Mouse (Mus musculus): ENCODE results near the gene Rprm. TPM values are rescaled to one million over a fixed set of nuclear protein-coding genes. Genes with fewer than 3 reads are reported as not detected.

The Rprm gene
- polyA plus RNA-seq, 1 experiment from 2014 or later = 6.3 TPM

GRCm38 (mm10) chr2:54083861-54084736, 1.3 kb downstream of the Rprm start:
- 4% methylated on average over 29 of the region's 29 CpGs for WGBS
- Histone ChIP-seq H3K4me3 (ENCODE audit: low read length) (peak overlapping the region; percentile 56), H3K4me1 (ENCODE audit: control insufficient read depth, insufficient read depth, low read length) (peaks cover 13% of the 10 kb centered on the region; the same call in 1 of the 2 replicates), H3K27ac (ENCODE audit: low read length) (no peak overlapping the region), H3K9ac (ENCODE audit: low read depth, low read length) (peak overlapping the region; percentile 58; the same call in 1 of the 2 replicates), H3K36me3 (ENCODE audit: control insufficient read depth, insufficient read depth, low read length) (no peaks in the 10 kb centered on the region), H3K4me2 (ENCODE audit: low read depth, low read length) (peak overlapping the region; percentile 93), H3K9me3 (ENCODE audit: control insufficient read depth, low read length) (no peaks in the 10 kb centered on the region), H3K27me3 (replicated peaks; ENCODE audit: control insufficient read depth, insufficient read depth, low read length) (peaks cover 13% of the 10 kb centered on the region)
- no peak; the same call in 1 of the 2 replicates for ATAC-seq

GRCm38 (mm10) chr2:54078961-54079360, 6.4 kb downstream of the Rprm start:
- no peak for ATAC-seq
- H3K36me3 ChIP-seq (ENCODE audit: control insufficient read depth, insufficient read depth, low read length) = no peaks in the 10 kb centered on the region
- H3K27ac ChIP-seq (ENCODE audit: low read length) = no peak overlapping the region
- 75% methylated on average over 7 of the region's 7 CpGs for WGBS
- H3K4me2 ChIP-seq (ENCODE audit: low read depth, low read length) = no peak overlapping the region
- no peaks in the 10 kb centered on the region for H3K9me3 ChIP-seq (ENCODE audit: control insufficient read depth, low read length)
- 0 out of 2 replicates have a peak, but pooled peaks cover 3% of the 10 kb centered on the region for H3K4me1 ChIP-seq (ENCODE audit: control insufficient read depth, insufficient read depth, low read length)
- no peak overlapping the region for H3K9ac ChIP-seq (ENCODE audit: low read depth, low read length)
- no peak overlapping the region for H3K4me3 ChIP-seq (ENCODE audit: low read length)
- H3K27me3 ChIP-seq (replicated peaks; ENCODE audit: control insufficient read depth, insufficient read depth, low read length) = 0 out of 2 replicates have a peak, but pooled peaks cover 3% of the 10 kb centered on the region

- ATAC-seq = peak; percentile 58; the same call in 1 of the 2 replicates
- H3K27ac ChIP-seq (ENCODE audit: low read length) = no peak overlapping the region
- H3K36me3 ChIP-seq (ENCODE audit: control insufficient read depth, insufficient read depth, low read length) = no peaks in the 10 kb centered on the region
- H3K9me3 ChIP-seq (ENCODE audit: control insufficient read depth, low read length) = no peaks in the 10 kb centered on the region
- H3K4me3 ChIP-seq (ENCODE audit: low read length) = no peak overlapping the region
- H3K4me2 ChIP-seq (ENCODE audit: low read depth, low read length) = no peak overlapping the region
- no peak overlapping the region for H3K9ac ChIP-seq (ENCODE audit: low read depth, low read length)
- H3K27me3 ChIP-seq (replicated peaks; ENCODE audit: control insufficient read depth, insufficient read depth, low read length) = no peaks in the 10 kb centered on the region
- 14% methylated on average over 1 of the region's 1 CpGs for WGBS
- no peaks in the 10 kb centered on the region for H3K4me1 ChIP-seq (ENCODE audit: control insufficient read depth, insufficient read depth, low read length)
Measured at GRCm38 (mm10) chr2:54071526-54071925, 13.8 kb downstream of the Rprm start.

GRCm38 (mm10) chr2:54062421-54062820, 22.9 kb downstream of the Rprm start:
- no peaks in the 10 kb centered on the region for H3K27me3 ChIP-seq (replicated peaks; ENCODE audit: control insufficient read depth, insufficient read depth, low read length)
- no peaks in the 10 kb centered on the region for H3K9me3 ChIP-seq (ENCODE audit: control insufficient read depth, low read length)
- no peak overlapping the region for H3K27ac ChIP-seq (ENCODE audit: low read length)
- H3K4me1 ChIP-seq (ENCODE audit: control insufficient read depth, insufficient read depth, low read length) = no peaks in the 10 kb centered on the region
- H3K4me3 ChIP-seq (ENCODE audit: low read length) = no peak overlapping the region
- H3K4me2 ChIP-seq (ENCODE audit: low read depth, low read length) = no peak overlapping the region
- no peak for ATAC-seq
- no peak overlapping the region for H3K9ac ChIP-seq (ENCODE audit: low read depth, low read length)
- H3K36me3 ChIP-seq (ENCODE audit: control insufficient read depth, insufficient read depth, low read length) = no peaks in the 10 kb centered on the region
- 23% methylated on average over 1 of the region's 1 CpGs for WGBS

GRCm38 (mm10) chr2:54061039-54061438, 24.3 kb downstream of the Rprm start:
- ATAC-seq = no peak
- Histone ChIP-seq H3K4me1 (ENCODE audit: control insufficient read depth, insufficient read depth, low read length) (no peaks in the 10 kb centered on the region), H3K4me3 (ENCODE audit: low read length) (no peak overlapping the region), H3K36me3 (ENCODE audit: control insufficient read depth, insufficient read depth, low read length) (no peaks in the 10 kb centered on the region), H3K27ac (ENCODE audit: low read length) (no peak overlapping the region), H3K4me2 (ENCODE audit: low read depth, low read length) (no peak overlapping the region), H3K27me3 (replicated peaks; ENCODE audit: control insufficient read depth, insufficient read depth, low read length) (no peaks in the 10 kb centered on the region), H3K9me3 (ENCODE audit: control insufficient read depth, low read length) (no peaks in the 10 kb centered on the region), H3K9ac (ENCODE audit: low read depth, low read length) (no peak overlapping the region)
